Mouse (Mus musculus) neural tube, embryonic 14.5 days (tissue): ENCODE data around the gene Ednrb. TPM values are rescaled to one million over a fixed set of nuclear protein-coding genes. Genes with fewer than 3 reads are reported as not detected.

Source experiments
- ATAC-seq: fragments of 200-750 bp; cut with Nextera tagmentation; 2 replicates; pipeline ENCODE4 v1.8.0; 2017; ENCODE audit warnings: low read depth, mild to moderate bottlenecking, moderate TSS enrichment, moderate library complexity
- H3K27ac ChIP-seq: fragments of 300-500 bp; sonication (generic); 2 replicates; pipeline ENCODE4 v1.5.1; 2014; ENCODE audit warnings: low read depth, mild to moderate bottlenecking, control low read depth, low read length, moderate library complexity, mixed read lengths
- H3K27me3 ChIP-seq: fragments of 300-500 bp; sonication (generic); 2 replicates; pipeline ENCODE4 v1.6.1; 2014; ENCODE audit warnings: low read length; ENCODE audit not compliant: control insufficient read depth, insufficient read depth
- H3K36me3 ChIP-seq: fragments of 300-500 bp; sonication (generic); 2 replicates; pipeline ENCODE4 v1.6.1; 2014; ENCODE audit warnings: low read length, mixed read lengths; ENCODE audit not compliant: control insufficient read depth, insufficient read depth
- H3K4me1 ChIP-seq: fragments of 300-500 bp; sonication (generic); 2 replicates; pipeline ENCODE4 v1.6.1; 2014; ENCODE audit warnings: low read length; ENCODE audit not compliant: control insufficient read depth, insufficient read depth
- H3K4me2 ChIP-seq: fragments of 300-500 bp; sonication (generic); 2 replicates; pipeline ENCODE4 v1.6.1; 2014; ENCODE audit warnings: mild to moderate bottlenecking, low read depth, low read length, control low read depth
- H3K4me3 ChIP-seq: fragments of 300-500 bp; sonication (generic); 2 replicates; pipeline ENCODE4 v1.5.1; 2014; ENCODE audit warnings: low read depth, low read length, control low read depth, mixed read lengths
- H3K9ac ChIP-seq: fragments of 300-500 bp; sonication (generic); replicated peaks from 2 replicates; pipeline ENCODE4 v1.6.1; 2014; ENCODE audit warnings: low read depth, mild to moderate bottlenecking, control low read depth, low read length, mixed read lengths
- H3K9me3 ChIP-seq: fragments of 300-500 bp; sonication (generic); 2 replicates; pipeline ENCODE4 v1.6.1; 2016; ENCODE audit warnings: low read length; ENCODE audit not compliant: control insufficient read depth
- WGBS: fragments of 180-500 bp; shearing (Covaris S2); extraction: QIAGEN DNeasy Blood & Tissue Kit; methylation state at CpG from one replicate; pipeline ENCODE4 v1.1.7; 2014; 5-methylcytosine and 5-hydroxymethylcytosine counted together
- polyA plus RNA-seq: library from polyadenylated mRNA; unstranded; fragments of >200 nt; fragmentation: Nextera tagmentation; extraction: Ambion mirVana; gene quantifications from 2 replicates; pipeline ENCODE4 v1.2.1, GENCODE M21; 2014

The Ednrb gene
- polyA plus RNA-seq, result 69.9 and 108 TPM in 2 replicates

DNA sequence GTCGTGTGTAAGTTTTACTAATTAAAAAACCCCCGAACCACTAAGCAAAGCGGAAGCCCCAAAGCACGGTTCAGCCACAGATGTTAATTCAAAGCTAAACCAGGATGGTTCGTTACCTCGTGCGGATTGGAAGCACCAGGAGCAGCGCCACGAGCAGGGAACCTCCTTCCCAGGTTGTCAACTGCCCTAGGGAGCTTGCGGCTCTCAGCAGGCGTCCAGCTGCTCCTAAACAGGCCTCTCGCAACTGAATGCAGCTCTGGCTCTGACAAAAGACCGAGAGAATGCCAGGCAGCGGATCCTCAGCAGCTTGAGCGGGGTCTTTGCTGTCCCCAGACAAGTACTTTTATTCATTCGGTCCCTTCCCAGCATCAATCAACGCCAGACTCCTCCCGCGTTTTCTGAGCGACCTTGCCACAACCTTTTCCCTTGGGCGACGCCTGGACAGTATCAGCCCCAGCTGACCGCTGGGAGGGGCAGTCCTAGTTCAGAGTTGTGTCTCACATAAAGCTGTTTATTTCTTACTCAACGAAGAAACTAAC is at the start of gene Ednrb:
Gene Ednrb (minus strand): TSS at position 392 of the 539 bp plus-strand sequence.
- Histone ChIP-seq H3K27me3 (no peaks in the 10 kb centered on the region), H3K9me3 (no peaks in the 10 kb centered on the region), H3K9ac (peak within 1 kb of the TSS; percentile 46), H3K4me3 (peak within 1 kb of the TSS; percentile 43), H3K4me1 (no peaks in the 10 kb centered on the region), H3K27ac (peak within 1 kb of the TSS; percentile 68), H3K4me2 (peak within 1 kb of the TSS; percentile 83), H3K36me3 (no peaks in the 10 kb centered on the region)
- under 1% methylated on average over 24 of the region's 24 CpGs for WGBS
- peak; percentile 80 for ATAC-seq

DNA sequence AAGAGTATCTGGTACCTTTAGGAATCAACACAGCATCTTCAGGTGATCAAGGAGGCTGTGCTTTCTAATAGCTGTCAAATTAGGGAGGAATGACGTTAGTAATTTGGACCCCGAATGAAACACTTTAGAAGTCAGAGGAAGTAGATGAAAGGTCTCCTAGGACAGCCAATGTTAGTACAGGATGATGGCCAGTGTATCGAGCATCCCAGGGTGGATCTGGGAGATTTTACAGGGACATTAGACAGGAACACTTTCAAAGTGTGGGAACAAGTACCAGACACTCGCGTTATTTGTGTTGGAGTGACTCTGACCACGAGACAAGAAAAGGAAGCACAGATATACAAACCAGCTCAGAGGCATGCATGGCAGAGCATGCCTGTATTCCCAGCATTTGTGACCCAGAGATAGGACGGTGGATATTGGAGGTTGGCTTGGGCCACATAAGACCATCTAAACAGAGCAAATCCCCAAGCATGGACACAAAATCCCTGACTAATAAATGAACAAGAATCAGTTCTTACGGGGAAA is 48.3 kb upstream of the Ednrb start:
- Histone ChIP-seq H3K27me3 (no peaks in the 10 kb centered on the region), H3K4me3 (no peak overlapping the region), H3K4me2 (no peak overlapping the region), H3K9me3 (no peaks in the 10 kb centered on the region), H3K4me1 (no peaks in the 10 kb centered on the region), H3K36me3 (no peaks in the 10 kb centered on the region), H3K9ac (no peak overlapping the region), H3K27ac (no peak overlapping the region)
- no peak for ATAC-seq
- 85% methylated on average over 8 of the region's 8 CpGs for WGBS

DNA sequence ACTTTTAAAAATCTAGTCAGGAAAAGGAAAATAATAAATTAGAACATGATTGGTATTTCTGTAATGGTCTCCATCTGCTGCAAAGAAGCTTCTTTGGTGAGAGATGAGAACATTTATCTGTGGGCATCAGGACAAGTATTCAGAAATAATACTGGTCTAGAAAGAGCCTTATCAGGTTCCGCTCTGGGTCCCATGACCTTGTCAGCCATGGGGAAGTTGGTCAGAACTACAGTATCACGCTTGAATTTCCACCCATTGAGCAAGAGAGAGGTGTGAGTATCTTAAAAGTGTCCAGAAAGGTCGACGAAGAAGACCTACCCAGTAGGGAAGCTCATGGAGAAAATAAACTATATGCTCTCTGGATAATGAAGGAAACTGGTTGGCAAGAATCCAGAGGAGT is 46.6 kb upstream of the Ednrb start:
- H3K9me3 ChIP-seq, result no peaks in the 10 kb centered on the region
- no peak overlapping the region for H3K27ac ChIP-seq
- H3K4me3 ChIP-seq, result no peak overlapping the region
- no peaks in the 10 kb centered on the region for H3K36me3 ChIP-seq
- no peaks in the 10 kb centered on the region for H3K27me3 ChIP-seq
- H3K9ac ChIP-seq, result no peak overlapping the region
- ATAC-seq, result no peak
- no peaks in the 10 kb centered on the region for H3K4me1 ChIP-seq
- 89% methylated on average over 4 of the region's 4 CpGs for WGBS
- no peak overlapping the region for H3K4me2 ChIP-seq

DNA sequence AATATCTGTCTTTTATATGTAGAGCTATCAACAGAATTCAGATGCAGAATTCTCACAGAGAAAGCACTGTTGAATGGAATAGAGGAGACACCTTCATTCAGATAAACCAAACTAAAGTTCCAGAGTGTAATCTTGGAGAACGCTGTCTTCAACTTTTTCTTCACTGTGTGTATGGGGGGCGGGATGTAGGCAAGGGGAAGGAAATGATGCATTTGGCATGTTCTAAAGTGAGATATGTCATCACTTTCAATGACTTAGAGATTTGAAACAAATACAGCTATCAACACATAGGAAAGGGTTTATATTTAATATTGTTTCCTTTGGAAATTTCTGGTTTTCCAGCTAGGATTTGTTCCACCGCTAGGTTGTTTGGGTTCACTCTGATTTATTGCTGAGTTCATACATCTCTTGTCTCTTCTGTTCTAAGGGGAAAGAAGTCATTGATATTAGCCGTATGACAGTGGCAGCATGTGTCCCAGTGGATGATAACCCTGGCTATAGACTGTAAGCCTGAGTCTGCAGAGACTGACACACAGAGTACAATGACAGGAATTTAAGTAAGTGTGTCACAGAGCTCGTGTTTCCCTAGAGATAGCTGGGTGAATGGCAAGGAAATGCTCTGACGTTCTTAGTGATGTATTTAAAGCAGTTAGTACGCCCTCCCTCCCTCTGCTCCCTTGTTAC is 40.8 kb upstream of the Ednrb start:
- no peak overlapping the region for H3K4me2 ChIP-seq
- WGBS, result 73% methylated on average over 7 of the region's 7 CpGs
- ATAC-seq, result no peak
- H3K9ac ChIP-seq, result no peak overlapping the region
- no peak overlapping the region for H3K27ac ChIP-seq
- no peaks in the 10 kb centered on the region for H3K4me1 ChIP-seq
- H3K36me3 ChIP-seq, result no peaks in the 10 kb centered on the region
- no peaks in the 10 kb centered on the region for H3K9me3 ChIP-seq
- H3K27me3 ChIP-seq, result no peaks in the 10 kb centered on the region
- H3K4me3 ChIP-seq, result no peak overlapping the region

DNA sequence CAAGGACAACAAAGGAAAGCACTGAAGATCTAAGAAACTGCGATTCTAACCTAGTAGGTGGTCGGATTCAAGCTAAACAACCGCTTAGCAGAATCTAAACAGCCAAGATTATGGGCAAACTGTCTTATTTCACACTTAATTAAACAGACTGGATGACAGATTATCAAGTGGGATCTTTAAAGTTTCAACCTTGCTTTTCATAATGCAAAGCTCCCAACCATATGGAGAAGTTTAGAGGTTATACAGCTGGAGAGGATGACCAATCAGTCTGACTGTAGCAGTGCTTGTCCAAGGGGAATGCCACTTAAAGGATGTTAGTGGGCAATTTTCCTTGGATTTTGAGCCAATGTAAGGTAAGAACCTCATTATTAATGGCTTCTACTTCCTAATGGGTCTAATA is 38.7 kb upstream of the Ednrb start:
- H3K36me3 ChIP-seq, result no peaks in the 10 kb centered on the region
- H3K9ac ChIP-seq, result no peak overlapping the region
- no peaks in the 10 kb centered on the region for H3K4me1 ChIP-seq
- H3K9me3 ChIP-seq, result no peaks in the 10 kb centered on the region
- H3K4me3 ChIP-seq, result no peak overlapping the region
- no peak overlapping the region for H3K27ac ChIP-seq
- no peak overlapping the region for H3K4me2 ChIP-seq
- 86% methylated on average over 3 of the region's 3 CpGs for whole genome bisulfite sequencing
- no peak for ATAC-seq
- H3K27me3 ChIP-seq, result no peaks in the 10 kb centered on the region

DNA sequence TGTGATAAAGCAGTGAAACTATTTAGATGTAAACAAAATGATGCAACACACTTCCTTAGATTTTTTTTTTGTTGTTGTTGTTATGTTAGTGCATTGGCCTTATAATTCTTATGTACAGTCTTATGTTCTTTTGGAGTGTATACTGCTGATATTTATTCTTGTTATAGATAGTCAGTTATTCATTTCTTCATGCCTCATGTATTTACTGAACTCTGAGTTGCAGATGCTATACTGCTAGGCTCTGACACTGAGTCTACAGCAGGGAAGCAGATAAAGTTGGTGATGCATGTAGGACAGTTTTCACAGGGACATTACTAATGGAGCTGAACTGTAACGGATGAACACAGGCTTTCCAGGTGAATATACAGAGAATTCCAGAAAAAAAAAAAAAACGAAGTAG is 32.9 kb upstream of the Ednrb start:
- Histone ChIP-seq H3K36me3 (no peaks in the 10 kb centered on the region), H3K4me1 (no peaks in the 10 kb centered on the region), H3K27me3 (no peaks in the 10 kb centered on the region), H3K27ac (no peak overlapping the region), H3K9me3 (no peaks in the 10 kb centered on the region), H3K4me3 (no peak overlapping the region), H3K9ac (no peak overlapping the region), H3K4me2 (no peak overlapping the region)
- no peak for ATAC-seq
- 90% methylated on average over 2 of the region's 2 CpGs for WGBS

DNA sequence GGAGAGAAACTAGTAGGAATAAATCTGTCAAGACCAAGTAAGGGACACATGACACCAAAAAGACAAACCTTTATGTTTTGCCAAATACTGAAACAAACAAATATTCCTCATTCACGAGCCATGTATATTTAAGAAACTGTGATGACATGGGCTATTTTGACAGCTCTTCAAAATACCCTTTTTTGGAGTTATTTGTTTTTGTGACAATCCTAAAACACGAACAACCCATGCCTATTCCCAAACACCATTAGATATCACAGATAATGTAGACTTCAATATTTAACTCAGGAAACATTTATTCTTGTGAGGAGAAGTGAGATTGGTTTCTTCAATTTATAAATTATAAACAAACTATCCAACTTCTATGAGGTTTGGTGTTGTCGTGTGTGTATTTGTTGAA is 32.4 kb upstream of the Ednrb start:
- Histone ChIP-seq H3K9me3 (no peaks in the 10 kb centered on the region), H3K36me3 (no peaks in the 10 kb centered on the region), H3K4me2 (no peak overlapping the region), H3K4me3 (no peak overlapping the region), H3K27ac (no peak overlapping the region), H3K9ac (no peak overlapping the region), H3K27me3 (no peaks in the 10 kb centered on the region), H3K4me1 (no peaks in the 10 kb centered on the region)
- no peak for ATAC-seq
- WGBS, result 92% methylated on average over 3 of the region's 3 CpGs

DNA sequence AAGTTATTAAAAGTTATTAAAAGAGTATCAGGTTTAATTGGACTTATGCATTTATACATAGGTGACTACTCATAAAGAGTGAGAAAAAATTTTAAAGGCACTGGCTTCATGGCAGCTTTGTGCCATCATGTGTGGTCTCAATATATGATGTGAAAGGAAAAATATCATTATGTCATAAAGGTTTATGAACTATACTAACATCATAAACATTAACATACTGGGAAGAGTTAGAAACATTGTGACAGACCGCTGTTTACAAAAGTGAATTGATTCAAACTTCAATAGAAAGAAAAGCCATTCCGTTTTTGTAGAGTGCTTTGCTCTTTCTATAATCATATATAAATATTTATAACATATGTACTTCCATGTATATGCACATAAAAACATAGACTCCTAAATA is 22.4 kb upstream of the Ednrb start:
- 85% methylated on average over 2 of the region's 2 CpGs for WGBS
- no peak overlapping the region for H3K4me2 ChIP-seq

DNA sequence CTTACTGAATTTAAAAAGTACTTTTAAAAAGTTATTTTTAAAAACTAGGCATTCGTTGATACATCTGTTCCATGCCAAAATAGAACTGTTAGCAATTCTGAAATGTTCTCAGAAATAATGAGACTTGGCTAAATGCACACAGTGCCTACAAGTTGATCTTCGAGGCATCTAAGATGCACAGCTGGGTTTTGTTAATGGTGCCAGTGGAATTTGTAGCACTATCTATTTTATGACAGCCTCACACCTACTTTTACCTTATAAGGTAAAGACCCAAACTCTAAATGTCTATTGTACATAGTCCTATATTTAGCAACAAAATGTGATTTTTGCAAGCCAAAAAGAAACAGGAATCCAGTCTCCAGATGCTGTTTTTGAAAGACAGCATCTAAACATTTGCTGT is 21.0 kb upstream of the Ednrb start:
- Histone ChIP-seq H3K4me1 (no peaks in the 10 kb centered on the region), H3K36me3 (no peaks in the 10 kb centered on the region), H3K9me3 (no peaks in the 10 kb centered on the region), H3K4me3 (no peak overlapping the region), H3K27me3 (no peaks in the 10 kb centered on the region), H3K4me2 (no peak overlapping the region), H3K9ac (no peak overlapping the region), H3K27ac (no peak overlapping the region)
- ATAC-seq, result no peak
- 82% methylated on average over 2 of the region's 2 CpGs for WGBS

More for the DNA sequence above, 22.4 kb upstream of the Ednrb start:
- Histone ChIP-seq H3K27ac (no peak overlapping the region), H3K9ac (no peak overlapping the region), H3K36me3 (no peaks in the 10 kb centered on the region), H3K4me3 (no peak overlapping the region), H3K27me3 (no peaks in the 10 kb centered on the region), H3K4me1 (no peaks in the 10 kb centered on the region), H3K9me3 (no peaks in the 10 kb centered on the region)
- no peak for ATAC-seq
